ENCODE assay signal across 21 mouse cellular contexts in the genomic region with DNA sequence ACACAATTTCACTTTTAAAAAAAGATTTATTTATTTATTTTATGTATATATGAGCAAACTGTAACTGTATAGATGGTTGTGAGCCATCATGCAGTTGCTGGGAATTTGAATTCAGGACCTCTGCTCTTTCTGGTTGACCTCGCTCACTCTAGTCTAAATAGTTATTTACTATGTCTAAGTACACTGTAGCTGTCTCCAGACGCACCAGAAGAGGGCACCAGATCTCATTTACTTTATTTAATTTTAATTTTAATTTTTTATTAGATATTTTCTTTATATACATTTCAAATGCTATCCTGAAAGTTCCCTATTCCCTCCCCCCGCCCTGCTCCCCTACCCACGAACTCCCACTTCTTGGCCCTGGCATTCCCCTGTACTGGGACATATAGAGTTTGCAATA. TPM values are rescaled to one million over a fixed set of nuclear protein-coding genes. Genes with fewer than 3 reads are reported as not detected.
"Had no signal": no experiment of that assay in that cellular context is flagged by ENCODE, and none has a peak within 500 bp of the region (broad histone marks: within the 10 kb centered on the region; RNA-seq: fewer than 3 reads in every experiment).

No protein-coding gene starts in this region.

- DNase-seq: kidney, adult 2 months; kidney, postnatal 36 days; lung, embryonic 14.5 days; lung, postnatal 10 days; lung, postnatal 4 days; right cerebral cortex, adult 18-20 months; right cerebral cortex, postnatal 25 days; thymus, adult 18-20 months; thymus, postnatal 14 days had no signal

- H3K4me3 ChIP-seq: limb, embryonic 15.5 days; liver, embryonic 12.5 days; megakaryocyte, embryonic 14.5 days; midbrain, embryonic 12.5 days had no signal

- H3K9ac ChIP-seq: limb, embryonic 15.5 days; liver, embryonic 12.5 days; lung, embryonic 14.5 days; midbrain, embryonic 12.5 days had no signal

- H3K27me3 ChIP-seq: limb, embryonic 15.5 days; liver, embryonic 12.5 days; midbrain, embryonic 12.5 days had no signal

- H3K4me1 ChIP-seq: limb, embryonic 15.5 days; liver, embryonic 12.5 days; megakaryocyte, embryonic 14.5 days had no signal

- H3K36me3 ChIP-seq: limb, embryonic 15.5 days; liver, embryonic 12.5 days; midbrain, embryonic 12.5 days had no signal

- H3K9me3 ChIP-seq: limb, embryonic 15.5 days; liver, embryonic 12.5 days; megakaryocyte, embryonic 14.5 days; midbrain, embryonic 12.5 days had no signal

- ATAC-seq: liver, embryonic 12.5 days; midbrain, embryonic 16.5 days had no signal

- H3K4me2 ChIP-seq: limb, embryonic 15.5 days; liver, embryonic 12.5 days; lung, embryonic 14.5 days; midbrain, embryonic 12.5 days had no signal

- H3K27ac ChIP-seq: limb, embryonic 15.5 days; liver, embryonic 12.5 days; midbrain, embryonic 12.5 days had no signal

RNA-seq across cellular contexts. Expression of a gene that starts 58.5 kb away (rescaled TPM):
- total RNA-seq: layer of hippocampus, adult 8-10 months; layer of hippocampus, postnatal 14 days; left cerebral cortex, adult 18-20 months; left cerebral cortex, postnatal 14 days had no signal
- polyA plus RNA-seq: limb, embryonic 11.5 days; liver, embryonic 12.5 days; liver, embryonic 16.5 days; lung, embryonic 14.5 days; midbrain, embryonic 12.5 days; midbrain, embryonic 16.5 days; neural tube, embryonic 14.5 days had no signal
